Mouse (Mus musculus): ENCODE measurements around the gene Il31.

The Il31 gene

DNA sequence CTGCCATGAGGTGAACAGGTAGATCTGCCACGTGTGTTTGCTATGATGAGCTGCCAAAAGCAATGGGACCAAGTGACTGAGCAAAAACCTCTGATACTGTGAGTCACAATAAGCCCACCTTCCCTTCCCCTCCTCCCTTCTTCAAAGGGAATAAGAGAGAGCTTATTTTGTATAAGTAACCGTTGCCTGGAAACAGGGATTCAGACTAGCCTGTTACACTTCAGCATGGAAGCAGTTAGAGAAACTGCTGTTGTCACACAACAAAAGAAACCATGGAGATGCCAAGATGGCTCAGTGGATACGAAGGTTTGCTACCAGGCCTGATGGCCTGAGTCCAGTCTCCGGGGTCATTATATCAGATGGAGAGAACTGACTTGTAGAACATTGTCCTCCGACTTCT is 15.5 kb downstream of the Il31 start:
- no peak for DNase-seq (ENCODE audit: low read depth, low spot score)

DNA sequence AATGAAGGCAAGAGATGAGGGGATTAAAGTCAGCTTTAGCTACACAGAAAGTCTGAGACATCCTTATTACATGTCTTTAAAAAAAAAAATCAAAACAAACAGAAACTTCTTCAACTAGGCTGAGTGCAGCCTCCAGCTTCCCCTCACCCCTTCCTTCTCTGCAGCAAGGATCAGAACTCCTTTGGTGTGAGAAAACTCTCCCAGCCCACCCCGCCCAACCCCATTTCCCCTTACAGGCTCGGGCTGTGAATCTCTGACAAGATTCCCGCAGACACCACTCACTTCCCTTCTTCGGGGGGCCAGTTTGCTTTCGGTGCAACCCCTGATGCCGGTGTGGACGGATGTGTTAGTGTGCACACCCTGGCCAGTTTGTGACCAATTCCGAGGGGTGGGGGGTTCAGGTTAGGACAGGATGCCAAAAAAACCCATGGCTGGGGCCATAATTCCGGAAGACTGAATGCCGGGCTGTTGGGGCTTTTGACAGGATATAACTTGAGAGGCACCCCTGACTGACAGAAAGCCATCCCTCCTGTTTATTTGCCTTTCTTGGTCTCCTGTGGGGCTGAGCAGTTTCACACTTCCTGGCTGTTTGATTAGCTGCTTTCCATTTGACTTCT is 18.4 kb downstream of the Il31 start:
- DNase-seq (ENCODE audit: low read depth, low spot score), result no peak

DNA sequence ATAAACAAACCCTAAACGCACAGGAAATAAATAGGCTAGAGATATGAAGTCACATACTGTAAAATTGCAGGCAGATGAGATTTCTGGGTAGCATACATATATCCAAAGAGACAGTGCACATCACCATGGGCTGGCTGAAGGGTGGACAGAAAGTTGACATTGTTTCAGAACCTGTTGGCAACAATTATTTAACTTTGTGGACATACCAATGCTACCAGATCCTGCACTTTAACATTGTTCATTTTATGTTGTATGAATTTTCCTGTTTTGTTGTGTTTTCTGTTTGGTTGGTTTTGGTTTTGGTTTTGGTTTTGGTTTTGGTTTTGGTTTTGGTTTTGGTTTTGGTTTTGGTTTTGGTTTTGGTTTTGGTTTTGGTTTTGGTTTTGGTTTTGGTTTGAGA is 24.7 kb downstream of the Il31 start:
- DNase-seq (ENCODE audit: low read depth, low spot score), result no peak

DNA sequence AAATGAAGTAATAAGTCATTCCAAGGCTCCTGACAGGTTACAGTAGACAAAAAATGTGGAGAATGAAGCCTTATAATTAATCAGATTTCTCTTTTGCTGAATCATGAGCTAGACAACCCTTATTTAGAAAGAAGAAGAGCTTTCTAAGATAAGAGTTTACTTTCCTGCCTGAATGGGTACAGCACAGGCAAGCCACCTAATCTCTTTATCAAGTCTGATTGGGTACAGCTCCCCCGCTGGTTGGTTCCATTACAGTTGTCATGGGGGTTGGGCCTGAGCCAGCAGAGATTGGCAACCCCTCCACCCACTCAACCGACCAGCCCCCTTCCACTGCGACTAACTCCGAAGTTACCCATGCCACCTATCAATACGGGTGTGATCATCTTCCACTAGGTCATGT is 27.9 kb downstream of the Il31 start:
- DNase-seq (ENCODE audit: low read depth, low spot score), result no peak

DNA sequence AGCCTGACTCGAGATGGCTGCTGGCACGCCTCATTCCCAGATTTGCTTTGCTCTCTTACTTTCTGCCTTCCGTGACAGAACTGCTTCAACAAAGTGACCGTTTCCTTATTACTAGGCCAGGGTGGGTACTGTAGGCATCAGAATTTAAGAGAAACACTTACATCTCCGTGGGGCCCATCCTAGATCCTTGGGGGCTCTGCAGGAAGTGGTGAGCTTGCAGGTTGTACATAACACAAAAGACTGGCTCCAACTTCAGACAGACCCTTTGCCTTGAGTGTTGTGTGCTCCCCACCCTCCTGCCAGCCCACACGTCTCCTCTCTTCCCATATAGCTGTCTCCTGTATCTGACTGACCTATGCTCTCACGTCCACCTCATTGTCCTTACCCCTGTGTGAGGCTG is 37.4 kb downstream of the Il31 start:
- no peak for DNase-seq (ENCODE audit: low read depth, low spot score)

DNA sequence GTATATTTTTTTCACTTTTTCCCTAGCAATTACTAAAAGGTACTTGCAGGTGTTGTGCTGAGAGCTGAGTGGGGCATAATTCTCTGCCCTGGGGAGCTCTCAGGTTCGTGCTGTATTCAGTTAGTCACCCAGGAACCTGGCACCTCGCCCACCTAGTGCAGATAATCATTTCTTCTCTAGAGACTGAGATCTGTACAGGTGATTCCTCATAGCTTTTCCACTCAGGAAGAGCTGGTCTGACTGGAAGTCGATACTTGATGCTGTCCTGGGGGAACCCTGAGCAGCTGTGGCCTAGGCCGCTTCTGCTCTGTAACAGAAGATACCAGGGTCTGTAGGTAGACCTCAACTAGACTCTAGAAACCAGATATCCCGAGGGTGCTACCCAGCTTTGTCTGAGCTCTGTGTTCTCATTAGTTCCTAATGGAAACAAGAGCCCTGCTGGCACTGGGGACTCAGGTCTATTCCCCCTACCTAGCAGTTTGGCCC is 44.4 kb downstream of the Il31 start:
- DNase-seq (ENCODE audit: low read depth, low spot score), result no peak

DNA sequence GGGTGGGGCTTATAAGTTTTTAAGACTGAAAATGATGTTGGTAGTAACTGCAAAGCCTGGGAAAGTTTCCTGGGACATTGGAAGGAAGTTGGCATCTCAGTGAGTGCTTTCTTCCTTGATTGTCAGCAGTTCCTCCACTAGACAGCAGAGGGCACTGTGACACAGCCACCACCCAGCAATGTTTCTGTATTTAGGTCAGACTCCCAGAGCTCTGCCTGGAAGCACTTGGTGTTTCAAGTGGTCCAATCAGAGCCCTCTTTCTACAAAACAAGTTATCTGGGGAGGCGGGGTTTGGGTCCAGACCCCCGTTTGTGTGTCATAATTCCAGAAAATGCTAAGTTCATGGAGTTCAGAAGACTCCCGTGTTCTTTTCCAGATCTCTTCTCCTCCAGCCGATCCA is 45.2 kb downstream of the Il31 start:
- DNase-seq (ENCODE audit: low read depth, low spot score), result peak; percentile 56

DNA sequence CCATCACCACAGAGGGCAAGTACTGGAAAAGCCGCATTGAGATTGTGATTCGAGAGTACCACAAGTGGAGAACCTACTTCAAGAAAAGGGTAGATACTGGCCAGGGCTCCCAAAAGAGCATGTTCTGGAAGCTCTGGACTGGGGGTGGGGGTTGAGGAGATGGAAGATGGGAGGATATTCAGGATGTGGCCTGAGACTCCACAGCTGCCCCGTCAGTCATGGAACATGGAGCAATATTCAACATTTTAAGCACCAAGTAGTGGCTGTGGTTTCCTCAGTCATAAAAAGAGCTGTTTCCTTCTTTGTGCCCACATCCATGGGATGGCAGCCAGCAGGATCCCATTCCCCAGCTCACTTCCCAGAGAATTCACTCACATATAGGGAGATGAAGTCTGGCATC is 47.0 kb downstream of the Il31 start:
- DNase-seq (ENCODE audit: low read depth, low spot score), result no peak

DNA sequence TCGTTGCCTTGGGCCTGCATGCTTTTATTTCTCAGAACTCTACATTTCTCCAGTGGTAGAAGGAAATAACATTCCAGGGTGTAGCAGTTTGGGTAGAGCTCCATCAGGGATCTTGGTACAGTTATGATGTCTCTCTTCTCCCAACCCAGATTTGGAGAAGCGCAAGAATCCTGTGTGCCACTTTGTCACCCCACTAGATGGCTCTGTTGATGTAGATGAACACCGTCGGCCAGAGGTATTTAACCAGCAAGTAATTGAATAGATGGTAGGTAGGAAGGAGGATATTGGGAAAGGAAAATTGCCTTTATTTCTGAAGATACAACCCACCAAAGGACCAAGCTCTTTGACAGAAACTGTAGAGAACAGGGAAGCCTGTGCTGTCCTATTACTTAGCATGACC is 48.6 kb downstream of the Il31 start:
- no peak for DNase-seq (ENCODE audit: low read depth, low spot score)

DNA sequence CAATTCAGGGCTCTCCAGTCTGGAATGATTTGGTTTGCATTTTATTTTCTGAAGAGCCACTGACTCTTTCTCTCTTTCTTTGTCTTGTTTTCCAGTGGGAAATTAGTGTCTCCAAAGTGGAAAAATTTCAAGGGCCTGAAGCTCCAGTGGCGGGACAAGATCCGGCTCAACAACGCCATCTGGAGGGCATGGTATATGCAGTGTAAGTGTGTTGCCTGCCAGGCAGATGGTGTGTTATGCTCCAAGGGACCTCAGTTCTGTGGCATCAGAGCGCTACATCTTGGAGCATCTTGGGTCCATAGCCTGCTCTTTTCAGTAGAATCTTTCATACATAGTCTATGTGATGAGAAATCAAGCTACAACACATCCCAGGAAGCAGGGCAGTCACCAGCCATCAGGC is 49.3 kb downstream of the Il31 start:
- DNase-seq (ENCODE audit: low read depth, low spot score), result no peak

DNA sequence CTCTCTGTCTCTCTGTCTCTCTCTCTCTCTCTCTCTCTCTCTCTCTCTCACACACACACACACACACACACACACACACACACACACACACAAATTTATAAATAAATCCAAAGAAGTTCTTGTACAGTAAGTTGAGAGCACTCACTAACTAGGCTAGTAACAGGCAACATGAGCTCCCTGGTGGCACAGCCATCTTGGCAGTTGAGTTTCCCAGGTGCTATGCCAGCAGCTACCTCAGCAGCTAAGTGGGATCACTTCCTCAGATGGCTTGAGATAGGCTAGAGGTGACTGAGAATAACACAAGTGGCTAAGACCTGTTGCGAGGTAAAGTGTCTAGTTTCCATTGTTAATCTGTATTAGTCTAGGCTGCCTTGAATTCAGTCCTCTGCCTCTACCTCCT is 50.0 kb downstream of the Il31 start:
- no peak for DNase-seq (ENCODE audit: low read depth, low spot score)

DNA sequence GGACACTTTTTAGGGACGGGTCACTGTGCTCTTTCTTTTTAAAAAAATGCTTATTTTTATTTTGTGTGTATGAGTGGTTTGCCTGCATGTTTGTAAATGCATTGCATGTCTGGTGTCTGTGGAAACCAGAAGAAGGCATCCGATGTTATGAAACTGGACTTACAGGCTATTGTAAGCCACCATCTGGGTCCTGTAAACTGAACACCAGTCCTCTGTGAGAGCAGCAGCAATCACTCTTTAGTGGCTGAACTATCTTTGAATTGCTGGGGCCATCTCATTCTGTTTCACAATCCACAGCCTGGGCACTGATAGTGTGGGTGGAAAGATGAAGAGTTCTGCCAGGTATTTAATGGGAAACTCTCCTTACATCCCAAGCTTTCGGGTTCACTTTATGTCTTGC is 50.9 kb downstream of the Il31 start:
- DNase-seq (ENCODE audit: low read depth, low spot score), result no peak

DNA sequence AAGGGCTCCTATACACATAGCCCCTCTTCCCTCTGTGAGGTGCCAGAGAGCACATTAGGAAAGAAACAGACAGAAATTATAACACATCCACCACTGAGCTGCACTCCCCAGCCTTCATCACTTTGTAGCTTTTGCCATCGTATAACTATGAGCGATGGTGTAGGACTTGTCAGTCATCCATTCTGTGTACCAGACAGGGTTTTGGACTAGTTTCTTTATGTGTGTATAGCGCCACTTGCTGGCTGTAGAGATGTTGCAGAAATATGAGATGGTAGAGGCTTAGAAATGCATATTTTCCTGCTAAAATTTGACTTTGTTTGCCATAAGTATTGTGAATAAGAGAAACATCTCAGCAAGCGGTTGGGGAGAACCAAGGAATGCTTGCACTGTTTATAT is 52.5 kb downstream of the Il31 start:
- DNase-seq (ENCODE audit: low read depth, low spot score), result no peak

DNA sequence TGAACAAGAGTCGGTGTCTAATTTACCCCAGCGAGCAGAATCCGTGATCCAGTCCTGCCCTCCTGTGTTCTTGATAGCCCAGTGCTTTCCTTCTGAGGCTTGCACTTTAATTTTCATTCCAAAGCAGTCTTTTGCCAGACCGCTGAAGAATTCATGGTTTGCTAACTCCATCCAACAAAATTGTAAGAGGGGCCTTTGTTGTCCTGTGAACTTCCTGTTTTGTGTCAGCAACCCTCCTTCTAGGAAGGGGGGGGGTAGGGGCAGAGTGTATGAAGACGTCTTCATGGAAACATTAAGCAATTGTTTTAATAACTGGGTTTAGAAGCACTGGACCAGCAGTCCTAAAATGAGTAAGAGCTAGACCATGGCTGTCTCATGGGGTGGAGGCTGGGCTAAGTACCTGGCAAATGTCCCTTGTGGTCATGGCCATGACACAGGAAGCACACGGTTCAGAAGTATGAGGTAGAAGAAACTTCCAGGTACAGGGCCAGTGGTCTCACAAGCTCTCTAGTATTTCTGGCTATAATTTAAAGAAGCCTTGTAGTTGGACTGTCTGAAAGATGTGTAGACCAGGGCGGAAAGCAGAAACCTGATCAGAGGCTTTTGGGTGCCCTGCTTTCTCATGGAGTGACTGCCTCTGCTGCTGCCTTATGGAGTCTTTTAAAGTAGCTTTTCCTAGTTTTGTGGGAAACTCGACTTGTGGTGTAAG is 53.1 kb downstream of the Il31 start:
- no peak for DNase-seq (ENCODE audit: low read depth, low spot score)

DNA sequence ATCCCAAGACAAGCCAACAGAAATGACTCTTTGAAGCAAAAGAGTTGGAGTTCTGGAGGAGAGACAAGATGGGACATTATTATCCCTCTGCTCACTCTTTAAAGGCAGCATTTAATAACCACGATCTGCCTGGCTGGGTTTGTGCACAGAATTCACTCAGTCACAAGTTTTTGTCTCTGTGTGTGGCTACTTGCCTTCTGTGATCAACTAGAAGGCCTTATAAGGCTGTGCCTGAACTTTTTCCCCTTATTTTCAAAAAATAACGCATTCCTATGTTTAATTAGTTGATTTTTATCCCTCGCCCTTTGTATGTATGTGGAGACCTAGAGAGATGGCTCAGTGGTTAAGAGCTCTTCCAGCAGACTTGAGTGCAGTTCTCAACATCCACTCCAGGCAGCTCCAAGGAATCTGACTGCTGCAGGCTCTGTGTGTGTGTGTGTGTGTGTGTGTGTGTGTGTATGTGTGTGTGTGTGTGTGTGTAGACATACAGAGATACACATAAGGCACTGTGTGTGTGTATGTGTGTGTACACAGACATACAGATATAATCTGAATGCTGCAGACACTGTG is 56.9 kb downstream of the Il31 start:
- no peak for DNase-seq (ENCODE audit: low read depth, low spot score)

DNA sequence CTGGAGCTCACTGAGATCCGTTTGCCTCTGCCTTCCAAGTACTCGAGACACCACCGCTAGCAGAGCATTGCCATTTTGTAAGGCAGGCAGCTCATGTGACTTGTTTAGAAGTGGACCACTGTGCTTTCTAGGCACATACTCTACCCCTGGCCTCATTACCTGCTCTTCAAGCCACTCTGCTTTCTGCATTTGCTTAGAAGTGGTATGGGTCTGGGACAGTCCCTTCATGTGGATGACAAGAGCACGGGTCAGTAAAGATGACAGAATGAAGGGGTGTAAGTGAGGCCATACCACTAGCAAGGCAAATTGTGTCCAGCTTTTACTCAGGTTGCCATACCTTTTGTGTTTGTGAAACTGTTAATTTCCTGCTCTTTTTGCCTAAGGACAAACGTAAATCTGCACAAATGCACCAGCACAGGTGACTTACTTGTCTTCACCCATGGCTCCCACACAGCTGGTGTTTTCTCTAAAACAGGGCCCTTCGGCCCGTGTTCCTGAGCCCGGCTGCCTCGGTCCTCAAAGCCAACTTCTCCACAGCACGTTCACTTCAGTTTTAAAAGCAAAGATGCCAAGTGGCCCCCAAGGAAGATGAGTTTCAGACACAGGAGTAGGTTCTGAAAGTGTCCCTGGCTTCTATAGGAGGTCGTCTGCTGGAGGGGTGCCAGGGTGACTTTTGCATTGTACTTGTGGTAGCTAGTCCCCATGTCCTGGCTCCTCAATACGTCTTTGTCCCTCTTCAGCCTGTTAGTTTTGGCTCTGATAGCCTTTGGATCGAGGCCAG is 57.6 kb downstream of the Il31 start:
- no peak for DNase-seq (ENCODE audit: low read depth, low spot score)
